Mouse (Mus musculus) heart, postnatal 36 days (tissue): ENCODE measurements around the gene Gm5771. TPM values are rescaled to one million over a fixed set of nuclear protein-coding genes. Genes with fewer than 3 reads are reported as not detected.
"Not testable (repeated sequence)": the region's sequence is repeated elsewhere in the genome, so short reads cannot be mapped to it uniquely, and the experiment has no call there.

ENCODE experiments used
- DNase-seq, 2 experiments: peaks; one replicate each; pipeline ENCODE4 v3.0.0; 2021 to 2022
- intact Hi-C: fragments of 180-260 bp; cut with DNase I; formaldehyde crosslinking; loops from one replicate; pipeline ENCODE4 v1.15.1; 2025
- total RNA-seq, 2 experiments: library from RNA; stranded (reverse); gene quantifications; 2 replicates each; pipeline ENCODE4 v1.2.3; 2021

The Gm5771 gene
- not detected for total RNA-seq

DNA sequence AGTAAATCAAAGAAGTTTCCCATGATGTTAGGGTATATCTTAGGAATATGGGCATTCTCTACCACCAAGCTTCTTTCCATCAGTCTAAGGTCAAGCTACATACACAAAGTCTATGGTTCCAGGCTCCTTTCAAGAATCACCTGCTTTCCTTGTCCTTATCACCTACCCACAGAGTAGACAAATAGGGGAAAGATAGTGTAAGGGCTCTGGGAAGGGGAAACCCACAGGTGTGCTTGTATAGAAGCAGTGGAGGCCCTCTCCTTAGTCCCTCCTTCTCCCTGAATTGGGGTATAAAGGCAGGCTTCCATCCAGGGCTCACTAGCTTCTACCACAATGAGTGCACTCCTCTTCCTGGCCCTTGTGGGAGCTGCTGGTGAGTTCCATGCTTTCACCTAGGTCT lies at the start of gene Gm5771:
TSS of gene Gm5771 (plus strand) at position 301 of the 400 bp plus-strand sequence.
- not testable (repeated sequence) for DNase-seq
- intact Hi-C loops: loop anchor here (5.0 kb wide), 1 partner anchor 65 kb away; the partner anchor contains the start of gene Prss1

DNA sequence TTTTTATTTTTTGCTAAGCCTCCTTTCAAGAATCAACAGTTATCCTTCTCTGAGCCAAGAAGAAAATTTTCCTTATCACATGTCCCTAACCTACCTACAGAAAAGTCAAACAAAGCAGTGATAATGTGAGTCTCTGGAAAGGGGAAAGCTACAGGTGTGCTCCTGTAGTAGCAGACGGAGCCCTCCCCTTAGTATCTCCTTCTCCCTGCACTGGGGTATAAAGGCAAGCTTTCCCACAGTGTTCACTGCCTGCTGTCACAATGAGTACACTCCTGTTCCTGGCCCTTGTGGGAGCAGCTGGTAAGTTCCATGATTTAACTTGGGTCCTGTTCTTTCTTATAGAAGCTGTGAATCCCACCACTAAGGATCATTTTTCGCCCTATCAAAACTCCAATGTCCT lies 38.2 kb upstream of the Gm5771 start, which contains the start of gene Try10:
TSS of gene Try10 (plus strand) at position 174 of the 400 bp plus-strand sequence.
- DNase-seq: no peak
- intact Hi-C loops: loop anchor here (2.0 kb wide), 1 partner anchor 65 kb away; no protein-coding TSS in a partner anchor

DNA sequence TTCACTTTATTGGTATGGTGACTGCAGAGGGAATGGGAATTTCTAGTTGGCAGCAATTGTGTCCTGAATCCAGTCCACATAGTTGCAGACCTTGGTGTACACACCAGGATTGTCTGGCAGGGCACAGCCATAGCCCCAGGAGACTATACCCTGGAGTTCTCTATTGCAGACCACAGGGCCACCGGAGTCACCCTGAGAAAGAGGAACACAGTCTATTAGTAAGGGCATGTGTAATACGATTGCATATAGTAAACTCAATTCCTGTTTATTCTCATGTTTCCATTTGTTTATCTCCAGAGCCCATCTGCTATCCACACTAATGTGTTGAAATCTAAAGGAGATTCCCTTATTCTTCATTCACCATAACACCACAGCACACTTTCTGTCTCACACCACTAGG lies 18.4 kb upstream of the Gm5771 start:
- DNase-seq, intact Hi-C loops: not testable (repeated sequence)

DNA sequence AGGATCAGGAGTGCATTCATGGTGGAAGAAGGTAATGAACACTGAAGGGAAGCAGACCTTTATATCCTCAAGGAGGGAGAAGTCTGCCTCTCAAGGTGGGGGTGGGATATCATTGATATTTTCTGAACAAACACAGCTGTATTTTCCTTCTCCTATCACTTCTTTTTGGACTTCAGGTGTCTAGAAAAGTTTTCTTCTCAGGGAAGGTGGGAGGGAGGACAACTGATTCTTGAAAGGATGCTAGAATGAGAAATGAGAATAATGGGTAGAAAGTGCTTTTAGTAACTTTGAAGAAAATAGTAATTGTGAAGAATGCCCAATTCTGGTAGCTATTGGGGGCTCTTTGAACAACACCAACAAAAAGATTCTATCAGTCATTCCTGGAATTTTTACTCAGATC lies 14.6 kb upstream of the Gm5771 start, which contains the start of gene Prss3:
TSS of gene Prss3 (minus strand) at position 101 of the 400 bp plus-strand sequence.
- DNase-seq: not testable (repeated sequence)
- intact Hi-C loops: loop anchor here (5.0 kb wide), 1 partner anchor 70 kb away; the partner anchor contains the start of gene Gm10334

DNA sequence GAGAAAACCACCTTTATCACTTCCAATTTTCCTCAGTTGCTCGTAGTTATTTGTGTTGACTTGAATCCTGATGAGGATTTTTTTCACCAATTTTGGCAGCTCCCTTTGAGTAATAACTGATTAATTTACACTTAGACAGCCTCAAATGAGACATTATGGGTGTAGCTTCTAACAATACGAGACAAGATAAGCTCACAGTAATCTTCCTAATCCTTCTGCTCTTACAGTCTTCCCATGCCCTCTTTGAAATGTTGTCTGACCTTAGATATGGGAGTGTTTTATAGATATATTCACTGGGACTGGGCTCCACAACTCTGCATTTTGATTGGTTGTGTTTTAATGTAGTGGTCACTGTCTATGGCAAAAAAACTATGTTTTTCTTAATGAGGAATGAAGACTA lies 5.4 kb upstream of the Gm5771 start:
- DNase-seq: no peak
- intact Hi-C loops: no loop called here

DNA sequence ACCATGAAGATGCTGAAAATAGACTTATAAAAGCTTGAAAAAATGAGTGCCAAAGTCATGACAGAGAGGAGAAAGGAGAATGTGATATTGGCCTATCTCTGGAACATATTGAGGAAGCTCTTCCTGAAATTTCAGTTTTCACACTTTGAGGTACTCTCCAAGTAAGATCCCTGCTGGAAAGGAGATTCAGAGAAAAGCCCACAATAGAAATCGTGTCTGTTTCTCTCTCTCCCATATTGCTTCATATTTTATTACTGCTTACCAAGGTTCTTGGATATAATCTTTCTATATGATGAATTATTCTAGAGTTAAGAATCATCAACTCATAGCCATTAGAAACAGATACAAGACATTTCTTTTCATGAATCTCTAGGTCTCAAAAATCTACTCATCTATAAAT lies 516 bp upstream of the Gm5771 start:
- intact Hi-C loops: loop anchor here (5.0 kb wide), 1 partner anchor 66 kb away; the partner anchor contains the start of gene Prss1
- not testable (repeated sequence) for DNase-seq

DNA sequence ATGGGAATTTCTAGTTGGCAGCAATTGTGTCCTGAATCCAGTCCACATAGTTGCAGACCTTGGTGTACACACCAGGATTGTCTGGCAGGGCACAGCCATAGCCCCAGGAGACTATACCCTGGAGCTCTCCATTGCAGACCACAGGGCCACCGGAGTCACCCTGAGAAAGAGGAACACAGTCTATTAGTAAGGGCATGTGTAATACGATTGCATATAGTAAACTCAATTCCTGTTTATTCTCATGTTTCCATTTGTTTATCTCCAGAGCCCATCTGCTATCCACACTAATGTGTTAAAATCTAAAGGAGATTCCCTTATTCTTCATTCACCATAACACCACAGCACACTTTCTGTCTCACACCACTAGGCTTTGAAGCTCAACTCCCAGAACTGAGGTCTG lies 50.1 kb downstream of the Gm5771 start:
- DNase-seq, intact Hi-C loops: not testable (repeated sequence)

DNA sequence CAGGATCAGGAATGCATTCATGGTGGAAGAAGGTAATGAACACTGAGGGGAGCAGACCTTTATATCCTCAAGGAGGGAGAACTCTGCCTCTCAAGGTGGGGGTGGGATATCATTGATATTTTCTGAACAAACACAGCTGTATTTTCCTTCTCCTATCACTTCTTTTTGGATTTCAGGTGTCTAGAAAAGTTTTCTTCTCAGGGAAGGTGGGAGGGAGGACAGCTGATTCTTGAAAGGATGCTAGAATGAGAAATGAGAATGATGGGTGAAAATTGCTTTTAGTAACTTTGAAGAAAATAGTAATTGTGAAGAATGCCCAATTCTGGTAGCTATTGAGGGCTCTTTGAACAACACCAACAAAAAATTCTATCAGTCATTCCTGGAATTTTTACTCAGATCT lies 53.9 kb downstream of the Gm5771 start, which contains the start of gene Gm10334:
TSS of gene Gm10334 (minus strand) at position 101 of the 400 bp plus-strand sequence.
- intact Hi-C loops: loop anchor here (5.0 kb wide), 1 partner anchor 69 kb away; the partner anchor contains the start of gene Prss3
- not testable (repeated sequence) for DNase-seq

Other genes with a start within 250 kb of the Gm5771 start
- gene Try4, start 90.1 kb upstream of the Gm5771 start, total RNA-seq: not detected
- not detected for gene Try5, start 75.5 kb upstream of the Gm5771 start, total RNA-seq
- not detected for gene Try10, start 38.3 kb upstream of the Gm5771 start, total RNA-seq
- gene Prss3, start 14.7 kb upstream of the Gm5771 start, total RNA-seq: not detected
- gene Gm10334, start 53.8 kb downstream of the Gm5771 start, total RNA-seq: not detected
- gene Prss1, start 66.6 kb downstream of the Gm5771 start, total RNA-seq: not detected
- gene Prss2, start 129.4 kb downstream of the Gm5771 start, total RNA-seq: not detected
- 1 to 10 TPM; 1.3 to 2.1 TPM for gene Ephb6, start 213.1 kb downstream of the Gm5771 start, total RNA-seq
- not detected for gene Trpv6, start 244.0 kb downstream of the Gm5771 start, total RNA-seq